Mouse (Mus musculus): ENCODE measurements around the gene Cers4.

GRCm38 (mm10) chr8:4482501-4482900 is 10.3 kb upstream of the Cers4 start:
- TF ChIP-seq CTCF (IDR thresholded peaks at IDR 0.05; ENCODE audit: extremely low read depth, insufficient read depth, insufficient read length, insufficient replicate concordance): no peak
- TF ChIP-seq POLR2A (IDR thresholded peaks at IDR 0.05; ENCODE audit: low read depth, low read length): no peak
